Mouse (Mus musculus) fat pad, adult 2 months (tissue): ENCODE measurements around the gene Nprl2.

Source experiments
- DNase-seq: peaks from one replicate; pipeline ENCODE4 v3.0.0-alpha.2; 2011; ENCODE audit warnings: low read depth, low spot score; ENCODE audit errors: extremely low read depth

Gene Nprl2

GRCm38 (mm10) chr9:107541474-107542351 is at the start of gene Nprl2, which contains the start of gene Cyb561d2:
Nprl2 (plus strand) TSS chr9:107542226.
Cyb561d2 (minus strand) TSS chr9:107542193.
- DNase-seq, result peak; percentile 59

- DNase-seq, result no peak
Measured at GRCm38 (mm10) chr9:107493511-107493910, 48.5 kb upstream of the Nprl2 start.

DNA sequence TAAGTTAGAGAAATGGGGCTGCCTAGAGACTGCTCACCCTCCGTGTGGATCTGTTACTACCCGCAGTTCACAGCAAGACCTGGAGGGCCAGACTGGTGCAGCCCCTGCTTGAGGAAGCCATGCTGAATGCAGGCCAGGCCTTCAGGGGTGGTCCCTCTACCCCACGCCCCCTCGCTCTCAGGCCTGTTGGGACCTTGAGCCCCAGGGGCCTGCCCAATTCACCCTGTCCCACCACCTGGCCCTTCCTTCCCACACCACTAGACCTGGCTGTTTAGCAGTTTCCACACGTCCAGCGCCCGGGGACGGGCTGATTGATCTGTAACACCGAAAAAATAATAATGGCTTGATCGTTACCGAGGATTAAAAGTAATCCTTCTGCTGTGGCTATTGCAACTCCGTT is 47.8 kb upstream of the Nprl2 start:
- DNase-seq, result no peak

- DNase-seq, result no peak
Measured at GRCm38 (mm10) chr9:107496359-107496758, 45.7 kb upstream of the Nprl2 start.

DNA sequence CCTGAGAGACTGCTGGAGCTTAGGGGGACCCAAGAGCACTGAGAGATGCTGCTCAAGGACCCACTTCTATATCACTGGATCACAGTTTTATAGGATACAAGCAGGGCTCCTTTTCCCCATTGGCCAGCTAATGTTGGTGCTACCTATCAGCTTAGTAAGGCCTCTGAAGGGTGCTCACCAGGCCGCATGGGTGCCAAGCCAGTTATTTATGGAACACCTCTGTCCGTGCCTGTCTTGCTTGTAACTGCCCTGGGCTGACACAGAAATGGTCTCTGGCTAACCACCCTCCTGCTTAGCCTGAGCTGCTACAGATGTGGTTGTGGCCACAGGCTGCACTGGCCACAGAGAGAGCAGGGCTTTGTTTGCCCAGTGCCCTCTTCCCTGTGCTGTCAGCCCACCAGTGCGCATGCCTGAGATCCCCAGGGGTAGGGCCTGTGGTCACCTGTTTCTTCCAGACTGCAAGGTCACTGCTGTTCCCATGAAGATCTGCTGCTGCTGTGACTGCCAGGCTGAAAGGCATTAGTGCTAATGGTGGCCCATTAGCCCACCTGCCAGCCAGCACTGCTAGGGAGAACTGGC is 41.2 kb upstream of the Nprl2 start:
- DNase-seq, result no peak

DNA sequence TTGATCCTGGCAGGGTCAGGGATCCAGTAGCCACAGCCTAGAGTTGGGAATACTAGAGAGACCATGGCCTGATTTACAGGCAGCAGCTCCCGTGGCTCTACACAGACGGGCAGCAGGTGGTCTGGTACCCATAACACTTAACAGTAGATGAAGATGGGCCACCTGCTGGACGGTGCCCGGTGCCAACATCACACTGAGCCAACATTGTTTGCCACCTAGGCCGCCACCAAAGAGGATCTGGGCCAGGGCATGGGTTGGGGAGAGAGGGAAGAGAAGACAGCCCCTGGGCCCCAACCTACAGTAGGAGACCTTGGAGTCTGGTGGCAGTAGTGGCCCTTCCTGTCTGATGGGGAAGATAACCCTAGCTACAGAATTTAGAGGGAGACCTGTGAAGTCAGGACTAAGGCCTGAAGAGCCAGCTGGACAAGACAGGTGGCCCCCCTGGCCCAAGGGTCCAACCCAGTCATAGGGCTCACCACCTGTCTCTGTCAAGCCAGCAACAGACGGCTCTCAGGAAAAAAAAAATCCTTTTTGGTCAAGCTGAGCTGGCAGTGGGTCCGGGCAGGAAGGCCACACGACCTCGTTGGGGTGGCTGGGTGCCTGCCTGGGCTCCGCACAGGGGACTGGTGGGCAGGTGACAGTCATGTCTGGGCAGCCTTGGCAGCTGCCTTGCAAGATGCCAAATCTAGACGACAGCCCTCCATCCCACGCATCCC is 39.7 kb upstream of the Nprl2 start:
- DNase-seq, result no peak

GRCm38 (mm10) chr9:107504662-107505537 is 37.1 kb upstream of the Nprl2 start:
- no peak for DNase-seq

- DNase-seq, result no peak
Measured at GRCm38 (mm10) chr9:107508266-107508665, 33.8 kb upstream of the Nprl2 start.

DNA sequence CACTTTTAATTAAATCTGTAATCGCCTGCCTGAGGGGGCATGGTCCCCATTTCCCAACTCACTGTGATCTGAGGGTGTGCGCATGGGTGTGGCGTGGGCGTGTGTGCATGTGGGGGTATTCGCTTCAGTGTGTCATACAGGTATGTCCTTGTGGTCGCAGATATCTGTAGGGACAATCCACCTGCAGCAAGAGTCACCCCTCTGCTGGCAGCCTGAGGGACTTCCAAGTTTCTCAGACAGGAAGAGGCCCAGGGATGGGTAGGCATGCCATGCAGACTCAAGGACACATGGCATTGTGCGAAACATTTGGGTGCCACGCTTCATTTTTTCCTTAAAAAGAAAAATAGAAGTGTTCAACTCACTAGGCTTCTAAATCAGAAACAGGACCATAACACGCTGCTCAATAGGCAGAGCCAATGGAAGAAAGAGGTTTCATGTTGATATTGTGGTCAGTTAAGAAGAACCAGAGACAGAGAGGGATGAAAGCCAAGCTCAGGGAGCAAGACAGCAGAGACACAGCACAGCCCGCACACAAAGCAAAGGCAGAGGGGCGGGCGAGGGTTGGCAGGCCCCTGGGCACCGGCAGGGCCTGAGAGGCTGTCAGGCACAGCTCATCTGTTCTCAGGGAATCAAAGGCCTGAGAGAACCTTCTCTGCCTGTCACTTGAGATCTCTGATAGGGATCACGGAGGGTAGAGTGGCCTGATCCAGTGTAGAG is 31.5 kb upstream of the Nprl2 start:
- DNase-seq, result no peak

- DNase-seq, result no peak
Measured at GRCm38 (mm10) chr9:107511436-107511835, 30.6 kb upstream of the Nprl2 start.

GRCm38 (mm10) chr9:107512326-107512725 is 29.7 kb upstream of the Nprl2 start:
- DNase-seq, result no peak

GRCm38 (mm10) chr9:107514303-107514955 is 27.6 kb upstream of the Nprl2 start:
- no peak for DNase-seq

GRCm38 (mm10) chr9:107520331-107520730 is 21.7 kb upstream of the Nprl2 start:
- no peak for DNase-seq

DNA sequence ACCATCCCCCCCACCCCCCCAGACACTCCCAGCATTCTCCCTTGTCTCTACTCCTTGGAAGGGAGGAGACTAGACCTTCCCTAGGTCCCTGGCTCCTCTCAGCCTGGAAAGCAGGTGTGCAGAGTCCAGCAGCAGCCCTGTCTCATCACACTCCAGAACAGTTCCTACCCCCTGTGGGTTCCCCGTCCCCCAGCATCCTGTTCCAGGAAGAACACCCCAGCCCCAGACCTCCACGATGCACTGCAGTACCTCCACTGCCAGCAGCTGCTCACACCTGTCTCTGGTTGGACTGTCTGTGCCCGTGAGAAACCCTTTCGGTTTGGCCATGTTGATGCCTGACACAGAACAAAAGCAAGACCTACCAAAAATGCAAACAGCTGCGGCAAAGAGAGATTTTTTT is 20.8 kb upstream of the Nprl2 start:
- DNase-seq, result no peak

DNA sequence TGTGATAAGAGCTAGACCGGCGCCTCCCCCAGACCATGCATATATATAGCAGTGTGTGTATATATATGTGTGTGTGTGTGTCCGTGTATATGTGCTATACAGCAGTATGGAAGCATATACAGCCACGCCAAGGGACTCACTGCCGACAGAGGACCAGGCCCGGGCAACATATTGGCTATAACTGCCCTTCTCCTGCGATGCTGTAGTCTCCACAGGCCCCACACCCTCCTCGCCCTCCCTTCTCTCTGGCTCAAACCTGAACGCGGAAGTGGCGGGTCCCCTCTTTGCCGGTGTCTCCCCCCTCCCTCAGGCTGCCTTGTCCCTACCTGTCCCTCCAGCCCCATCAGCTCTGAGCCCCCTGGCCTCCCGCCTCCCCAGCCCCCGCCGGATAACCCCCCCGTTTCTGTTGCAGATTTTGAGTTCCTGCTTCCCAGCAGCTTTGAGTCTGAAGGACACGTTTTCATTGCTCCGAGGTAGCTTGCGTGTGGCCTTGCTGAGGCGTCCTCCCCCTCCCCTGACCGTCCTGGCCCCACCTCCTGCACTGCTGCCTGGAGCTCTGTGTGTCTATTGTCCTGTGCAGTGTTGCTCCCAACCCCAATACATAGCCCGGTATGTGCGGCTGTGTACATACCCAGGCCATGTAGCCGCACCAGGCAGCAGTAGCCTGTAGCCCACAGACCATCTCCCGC is 20.2 kb upstream of the Nprl2 start:
- DNase-seq, result no peak

DNA sequence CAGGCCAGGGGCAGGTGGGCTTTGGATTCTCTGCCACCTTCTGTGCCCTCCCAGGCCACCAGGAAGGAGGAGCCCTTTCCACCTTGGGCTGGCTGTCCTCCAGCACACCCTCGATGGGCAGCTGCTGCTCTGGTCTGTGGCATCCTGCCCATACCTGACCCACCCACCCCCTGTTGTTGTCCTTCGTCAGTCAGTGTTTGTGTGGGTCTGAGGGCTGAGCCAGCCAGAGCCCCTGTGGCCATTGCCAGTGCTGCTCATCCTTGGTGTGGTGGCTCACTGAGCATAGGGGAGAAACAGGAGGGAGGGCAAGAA is 19.7 kb upstream of the Nprl2 start:
- no peak for DNase-seq

DNA sequence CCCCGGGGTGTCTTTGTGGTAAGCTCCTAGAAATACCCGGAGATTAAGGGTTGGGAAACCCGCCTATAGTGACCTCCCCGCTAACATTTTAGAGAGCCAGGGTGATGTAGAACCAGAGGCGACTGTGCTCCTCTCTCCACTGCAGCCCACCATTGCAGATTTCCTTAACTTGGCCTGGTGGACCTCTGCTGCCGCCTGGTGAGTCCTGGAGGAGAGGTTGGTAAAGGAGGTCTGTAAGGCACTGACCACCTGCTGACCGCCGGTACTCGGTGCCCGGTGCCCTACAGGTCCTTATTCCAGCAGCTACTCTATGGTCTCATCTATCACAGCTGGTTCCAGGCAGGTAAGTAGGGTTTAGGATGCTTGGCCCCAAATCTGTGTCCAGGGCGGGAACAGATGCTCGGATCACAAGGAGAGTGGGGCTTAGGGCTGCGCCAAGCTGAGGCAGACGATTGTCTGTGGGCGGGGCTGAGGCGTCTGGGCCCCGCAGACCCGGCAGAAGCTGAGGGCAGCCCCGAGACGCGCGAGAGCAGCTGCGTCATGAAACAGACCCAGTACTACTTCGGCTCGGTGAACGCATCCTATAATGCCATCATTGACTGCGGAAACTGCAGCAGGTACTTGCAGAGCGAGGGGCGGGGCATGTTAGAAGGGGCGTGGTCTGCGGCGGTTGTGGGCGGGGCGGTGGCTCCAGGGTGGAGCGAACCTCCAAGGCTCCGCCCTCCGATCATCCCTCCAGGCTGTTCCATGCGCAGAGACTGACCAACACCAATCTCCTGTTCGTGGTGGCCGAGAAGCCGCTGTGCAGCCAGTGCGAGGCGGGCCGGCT is 15.6 kb upstream of the Nprl2 start:
- DNase-seq, result no peak

GRCm38 (mm10) chr9:107533791-107534407 is 8.1 kb upstream of the Nprl2 start, which contains the start of gene Tmem115:
Tmem115 (plus strand) TSS chr9:107533945.
- peak; percentile 99 for DNase-seq
